Mouse (Mus musculus): Measurements from ENCODE around the gene Gm13769. TPM values are rescaled to one million over a fixed set of nuclear protein-coding genes. Genes with fewer than 3 reads are reported as not detected.
"Not testable (repeated sequence)": the region's sequence is repeated elsewhere in the genome, so short reads cannot be mapped to it uniquely, and the experiment has no call there.

Gm13769 gene
- polyA plus RNA-seq (2015; fragmentation: Nextera tagmentation; extraction: Ambion mirVana) = not detected in 2 replicates

GRCm38 (mm10) chr2:90321900-90322299 is at the start of gene Gm13769:
TSS of gene Gm13769 (plus strand) at chr2:90322200.
- not testable (repeated sequence) for DNase-seq (ENCODE audit: low spot score)

- no peak for DNase-seq (ENCODE audit: low spot score)
These were observed 29.3 kb upstream of the Gm13769 start, which contains the start of gene Olfr1272 for GRCm38 (mm10) chr2:90292741-90293140. TSS of gene Olfr1272 (minus strand) at chr2:90292841.

GRCm38 (mm10) chr2:90346694-90347093 is 24.7 kb downstream of the Gm13769 start:
- not testable (repeated sequence) for DNase-seq (ENCODE audit: low spot score)

GRCm38 (mm10) chr2:90351047-90351446 is 29.0 kb downstream of the Gm13769 start:
- not testable (repeated sequence) for DNase-seq (ENCODE audit: low spot score)

- not testable (repeated sequence) for DNase-seq (ENCODE audit: low spot score)
These were observed 29.5 kb downstream of the Gm13769 start for GRCm38 (mm10) chr2:90351540-90351939.

- not testable (repeated sequence) for DNase-seq (ENCODE audit: low spot score)
These were observed 37.2 kb downstream of the Gm13769 start for GRCm38 (mm10) chr2:90359229-90359628.

- DNase-seq (ENCODE audit: low spot score) = not testable (repeated sequence)
These were observed 38.2 kb downstream of the Gm13769 start for GRCm38 (mm10) chr2:90360199-90360598.

Other genes starting within 250 kb of the Gm13769 start
- not detected in 2 replicates for gene Olfr1269, start 200.8 kb upstream of the Gm13769 start, polyA plus RNA-seq (2015; fragmentation: Nextera tagmentation; extraction: Ambion mirVana)
- gene Olfr32, start 179.9 kb upstream of the Gm13769 start, polyA plus RNA-seq (2015; fragmentation: Nextera tagmentation; extraction: Ambion mirVana) = not detected in 2 replicates
- gene Olfr1270, start 169.1 kb upstream of the Gm13769 start, polyA plus RNA-seq (2015; fragmentation: Nextera tagmentation; extraction: Ambion mirVana) = not detected in 2 replicates
- not detected in 2 replicates for gene Olfr1506, start 97.7 kb upstream of the Gm13769 start, polyA plus RNA-seq (2015; fragmentation: Nextera tagmentation; extraction: Ambion mirVana)
- gene Olfr142, start 64.6 kb upstream of the Gm13769 start, polyA plus RNA-seq (2015; fragmentation: Nextera tagmentation; extraction: Ambion mirVana) = not detected in 2 replicates
- not detected in 2 replicates for gene Olfr1271, start 51.2 kb upstream of the Gm13769 start, polyA plus RNA-seq (2015; fragmentation: Nextera tagmentation; extraction: Ambion mirVana)
- not detected in 2 replicates for gene Olfr1272, start 29.4 kb upstream of the Gm13769 start, polyA plus RNA-seq (2015; fragmentation: Nextera tagmentation; extraction: Ambion mirVana)
- not detected in 2 replicates for gene Olfr1274-ps, start 76.5 kb downstream of the Gm13769 start, polyA plus RNA-seq (2015; fragmentation: Nextera tagmentation; extraction: Ambion mirVana)